Mouse (Mus musculus) CH12.LX (cell line): ENCODE results near the gene 4931423N10Rik. TPM values are rescaled to one million over a fixed set of nuclear protein-coding genes. Genes with fewer than 3 reads are reported as not detected.

ENCODE experiments used
- DNase-seq: peaks from one replicate; pipeline ENCODE4 v3.0.0-alpha.2; 2013; ENCODE audit errors: extremely low read depth
- H3K27ac ChIP-seq: 2 replicates; pipeline ENCODE4 v1.5.1; 2012; ENCODE audit warnings: low read depth, mild to moderate bottlenecking, control low read depth, moderate library complexity; ENCODE audit not compliant: insufficient read depth
- H3K27me3 ChIP-seq: replicated peaks from 2 replicates; pipeline ENCODE3; 2012; ENCODE audit warnings: inconsistent platforms
- H3K36me3 ChIP-seq, 2 experiments: replicated peaks in 1 of 2; 2 replicates each; pipeline versions ENCODE3 to v1.6.1; 2012; ENCODE audit warnings: inconsistent platforms in 1 of 2, low read length in 1 of 2, mild to moderate bottlenecking in 1 of 2, mixed read lengths in 1 of 2, moderate library complexity in 1 of 2; ENCODE audit not compliant: control insufficient read depth in 1 of 2, insufficient read depth in 1 of 2
- H3K4me1 ChIP-seq, 2 experiments: 2 replicates each; pipeline ENCODE4 v1.6.1; 2012; ENCODE audit warnings: inconsistent platforms in 1 of 2, moderate library complexity in 1 of 2; ENCODE audit not compliant: insufficient read depth in 2 of 2, control insufficient read depth in 1 of 2
- H3K4me2 ChIP-seq: 2 replicates; pipeline ENCODE4 v1.6.1; 2012; ENCODE audit warnings: low read depth, mild to moderate bottlenecking, control low read depth; ENCODE audit not compliant: poor library complexity, insufficient read depth, severe bottlenecking
- H3K4me3 ChIP-seq, 3 experiments: fragments of 150-350 bp in 1 of 3; sonication (generic) in 1 of 3; replicated peaks in 1 of 3; 2 replicates each; pipeline versions ENCODE3 to v1.5.1; 2011 to 2012; ENCODE audit warnings: low read depth in 2 of 3, low read length in 2 of 3, mild to moderate bottlenecking in 2 of 3, moderate library complexity in 2 of 3, control low read depth in 1 of 3, improper control_type of control experiment in 1 of 3, inconsistent platforms in 1 of 3, mixed read lengths in 1 of 3; ENCODE audit not compliant: poor library complexity in 1 of 3
- H3K79me2 ChIP-seq: replicated peaks from 2 replicates; pipeline ENCODE4 v1.6.1; 2012; ENCODE audit warnings: mild to moderate bottlenecking, moderate library complexity; ENCODE audit not compliant: control insufficient read depth, poor library complexity, insufficient read depth, severe bottlenecking; ENCODE audit errors: extremely low read depth
- H3K9ac ChIP-seq: 2 replicates; pipeline ENCODE4 v1.6.1; 2012; ENCODE audit warnings: low read depth, mild to moderate bottlenecking, control low read depth, moderate library complexity; ENCODE audit not compliant: insufficient read depth
- H3K9me3 ChIP-seq: replicated peaks from 2 replicates; pipeline ENCODE3; 2012; ENCODE audit warnings: low read length, inconsistent platforms, mixed read lengths
- BHLHE40 ChIP-seq: IDR thresholded peaks from 2 replicates; pipeline ENCODE4 v1.6.1; 2011; ENCODE audit warnings: mild to moderate bottlenecking, low read depth, low read length, improper control_type of control experiment
- CHD1 ChIP-seq: IDR thresholded peaks from 2 replicates; pipeline ENCODE4 v1.6.1; 2012; ENCODE audit warnings: low read depth, low read length, improper control_type of control experiment, inconsistent platforms
- CHD2 ChIP-seq: IDR thresholded peaks from 2 replicates; pipeline ENCODE4 v1.6.1; 2011; ENCODE audit warnings: low read length, improper control_type of control experiment
- CTCF ChIP-seq, 2 experiments: IDR thresholded peaks in 1 of 2; conservative IDR thresholded peaks in 1 of 2; 2 replicates each; pipeline ENCODE4 v1.5.1; 2011 to 2012; ENCODE audit warnings: low read depth in 2 of 2, low read length in 2 of 2, improper control_type of control experiment in 1 of 2, inconsistent platforms in 1 of 2, mild to moderate bottlenecking in 1 of 2, moderate library complexity in 1 of 2
- EP300 ChIP-seq: IDR thresholded peaks from 2 replicates; pipeline ENCODE4 v1.6.1; 2011; ENCODE audit warnings: low read length, improper control_type of control experiment
- ETS1 ChIP-seq: conservative IDR thresholded peaks from 2 replicates; pipeline ENCODE4 v1.6.1; 2012; ENCODE audit warnings: low read depth, mild to moderate bottlenecking, inconsistent platforms, low read length, improper control_type of control experiment, moderate library complexity
- HCFC1 ChIP-seq: IDR thresholded peaks from 2 replicates; pipeline ENCODE4 v1.6.1; 2012; ENCODE audit warnings: low read depth, mild to moderate bottlenecking, inconsistent platforms, low read length, improper control_type of control experiment
- IRF4 ChIP-seq: IDR thresholded peaks from 2 replicates; pipeline ENCODE4 v1.6.1; 2014; ENCODE audit warnings: low read depth, mild to moderate bottlenecking, inconsistent platforms, low read length, improper control_type of control experiment
- JUND ChIP-seq: conservative IDR thresholded peaks from 2 replicates; pipeline ENCODE4 v1.6.1; 2011; ENCODE audit warnings: low read depth, low read length, improper control_type of control experiment
- MAFK ChIP-seq: IDR thresholded peaks from 2 replicates; pipeline ENCODE4 v1.6.1; 2011; ENCODE audit warnings: low read length, improper control_type of control experiment; ENCODE audit not compliant: insufficient replicate concordance
- MAX ChIP-seq: IDR thresholded peaks from 2 replicates; pipeline ENCODE4 v1.6.1; 2011; ENCODE audit warnings: low read length, improper control_type of control experiment
- MEF2A ChIP-seq: IDR thresholded peaks from 2 replicates; pipeline ENCODE4 v1.6.1; 2014; ENCODE audit warnings: low read depth, mild to moderate bottlenecking, inconsistent platforms, low read length, improper control_type of control experiment, borderline replicate concordance
- MXI1 ChIP-seq: IDR thresholded peaks from 2 replicates; pipeline ENCODE4 v1.6.1; 2011; ENCODE audit warnings: mild to moderate bottlenecking, low read depth, low read length, improper control_type of control experiment
- NELFE ChIP-seq: IDR thresholded peaks from 2 replicates; pipeline ENCODE4 v1.6.1; 2011; ENCODE audit warnings: low read depth, low read length, improper control_type of control experiment
- NRF1 ChIP-seq: IDR thresholded peaks from 2 replicates; pipeline ENCODE4 v1.6.1; 2014; ENCODE audit warnings: low read depth, mild to moderate bottlenecking, inconsistent platforms, low read length, improper control_type of control experiment, moderate library complexity
- PAX5 ChIP-seq: IDR thresholded peaks from 2 replicates; pipeline ENCODE4 v1.6.1; 2012; ENCODE audit warnings: low read length, inconsistent platforms, mixed read lengths
- RAD21 ChIP-seq: IDR thresholded peaks from 2 replicates; pipeline ENCODE4 v1.6.1; 2011; ENCODE audit warnings: low read depth, mild to moderate bottlenecking, low read length, improper control_type of control experiment, moderate library complexity
- SIN3A ChIP-seq: IDR thresholded peaks from 2 replicates; pipeline ENCODE4 v1.6.1; 2012; ENCODE audit warnings: low read length, improper control_type of control experiment, inconsistent platforms
- SMC3 ChIP-seq: IDR thresholded peaks from 2 replicates; pipeline ENCODE4 v1.6.1; 2011; ENCODE audit warnings: low read depth, low read length, improper control_type of control experiment
- TCF12 ChIP-seq: IDR thresholded peaks from 2 replicates; pipeline ENCODE4 v1.6.1; 2014; ENCODE audit warnings: low read depth, mild to moderate bottlenecking, inconsistent platforms, low read length, improper control_type of control experiment
- USF1 ChIP-seq: IDR thresholded peaks from 2 replicates; pipeline ENCODE4 v1.6.1; 2014; ENCODE audit warnings: low read depth, mild to moderate bottlenecking, inconsistent platforms, low read length, improper control_type of control experiment
- USF2 ChIP-seq: conservative IDR thresholded peaks from 2 replicates; pipeline ENCODE4 v1.6.1; 2011; ENCODE audit warnings: low read depth, low read length, improper control_type of control experiment
- ZC3H11A ChIP-seq: IDR thresholded peaks from 2 replicates; pipeline ENCODE4 v1.6.1; 2012; ENCODE audit warnings: low read depth, mild to moderate bottlenecking, inconsistent platforms, low read length, improper control_type of control experiment
- ZKSCAN1 ChIP-seq: IDR thresholded peaks from 2 replicates; pipeline ENCODE4 v1.6.1; 2012; ENCODE audit warnings: low read depth, inconsistent platforms, low read length, improper control_type of control experiment, borderline replicate concordance
- ZMIZ1 ChIP-seq: IDR thresholded peaks from 2 replicates; pipeline ENCODE4 v1.6.1; 2012; ENCODE audit warnings: low read depth, mild to moderate bottlenecking, inconsistent platforms, low read length, improper control_type of control experiment
- dilution Hi-C: fragments of 300-500 bp; cut with MboI; formaldehyde crosslinking; loops from 2 replicates; pipeline ENCODE4 v1.14.3; 2020; ENCODE audit warnings: low sequenced_read_pairs; ENCODE audit not compliant: extremely low pct_unique_long_range_greater_than_20kb, extremely low pct_ligation_motif_present
- in situ Hi-C: fragments of 300-500 bp; cut with MboI; formaldehyde crosslinking; loops from 3 replicates; pipeline ENCODE4 v1.14.3; 2019; ENCODE audit warnings: low sequenced_read_pairs, low pct_ligation_motif_present, low pct_unique_long_range_greater_than_20kb, mixed read lengths
- polyA plus RNA-seq: library from polyadenylated mRNA; unstranded; fragments of >175 nt; gene quantifications from 2 replicates; pipeline ENCODE4 v1.2.1, GENCODE M21; 2012; ENCODE audit warnings: low read depth; ENCODE audit not compliant: insufficient read length
- total RNA-seq, 2 experiments: library from RNA; depleted of rRNA; stranded (reverse); fragments of 300-350 nt in 1 of 2; fragments of >200 nt in 1 of 2; gene quantifications; 2 replicates each; pipeline ENCODE4 v1.2.3; 2012 to 2014

Gene 4931423N10Rik
- not detected in 2 replicates for total RNA-seq (2012; rRNA removed)
- total RNA-seq (2014; rRNA removed), result not detected in 2 replicates
- polyA plus RNA-seq, result not detected in 2 replicates

DNA sequence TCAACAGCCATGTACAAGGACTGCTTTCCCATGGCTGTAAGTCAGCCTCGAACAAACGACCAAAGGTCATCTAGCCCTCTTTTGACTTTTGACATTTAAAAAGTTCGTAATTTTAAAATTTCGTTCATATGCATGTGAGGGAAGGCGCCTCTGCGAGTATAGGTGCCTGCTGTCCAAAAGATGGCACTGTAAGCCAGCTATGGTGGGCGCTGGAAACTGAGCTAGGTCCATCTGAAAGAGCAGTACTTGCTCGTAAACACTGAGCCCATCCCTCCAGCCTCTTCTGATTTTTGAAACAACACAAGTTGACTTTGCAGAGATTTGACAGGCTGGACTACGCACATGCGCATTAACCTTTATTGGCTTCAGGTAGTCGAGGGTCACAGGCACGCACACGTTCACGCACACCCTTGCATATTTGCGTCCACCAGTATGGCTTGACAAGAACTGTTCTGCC lies at the start of gene 4931423N10Rik:
Gene 4931423N10Rik (plus strand): TSS at position 407 of the 457 bp plus-strand sequence.
- no peaks in the 10 kb centered on the region for H3K79me2 ChIP-seq
- H3K9me3 ChIP-seq, result no peaks in the 10 kb centered on the region
- dilution Hi-C loops (no loop called here), in situ Hi-C loops (no loop called here)
- H3K4me3 ChIP-seq, result no peak within 1 kb of the TSS
- TF ChIP-seq MAFK (no peak), CHD2 (no peak), SMC3 (peak; percentile 39), JUND (no peak), TCF12 (no peak), PAX5 (no peak), ZMIZ1 (no peak), RAD21 (peak; percentile 70), MAX (no peak), IRF4 (no peak), ZKSCAN1 (no peak), USF1 (no peak), EP300 (no peak), CTCF (conservative IDR thresholded peaks at IDR 0.05 in 1 of 2, IDR thresholded peaks at IDR 0.05 in 1 of 2; ENCODE audit: low read depth in 2 of 2, low read length in 2 of 2) (peak in 1 of 2 experiments; percentile 59; a peak in 2 of 4 replicates), USF2 (no peak), NELFE (no peak), ZC3H11A (no peak), CHD1 (no peak), NRF1 (no peak), MXI1 (no peak), HCFC1 (no peak), MEF2A (no peak), ETS1 (no peak), BHLHE40 (no peak), SIN3A (no peak)
- H3K27ac ChIP-seq, result no peak within 1 kb of the TSS
- DNase-seq, result peak; percentile 6
- H3K9ac ChIP-seq, result no peak within 1 kb of the TSS
- no peak within 1 kb of the TSS for H3K4me2 ChIP-seq
- H3K36me3 ChIP-seq, result peaks cover 0 to 3% of the 10 kb centered on the region in 2 experiments
- H3K4me1 ChIP-seq, result no peaks in the 10 kb centered on the region
- H3K27me3 ChIP-seq, result no peaks in the 10 kb centered on the region
